Mouse (Mus musculus): ENCODE results near the gene Mtx3.

Gene Mtx3

DNA sequence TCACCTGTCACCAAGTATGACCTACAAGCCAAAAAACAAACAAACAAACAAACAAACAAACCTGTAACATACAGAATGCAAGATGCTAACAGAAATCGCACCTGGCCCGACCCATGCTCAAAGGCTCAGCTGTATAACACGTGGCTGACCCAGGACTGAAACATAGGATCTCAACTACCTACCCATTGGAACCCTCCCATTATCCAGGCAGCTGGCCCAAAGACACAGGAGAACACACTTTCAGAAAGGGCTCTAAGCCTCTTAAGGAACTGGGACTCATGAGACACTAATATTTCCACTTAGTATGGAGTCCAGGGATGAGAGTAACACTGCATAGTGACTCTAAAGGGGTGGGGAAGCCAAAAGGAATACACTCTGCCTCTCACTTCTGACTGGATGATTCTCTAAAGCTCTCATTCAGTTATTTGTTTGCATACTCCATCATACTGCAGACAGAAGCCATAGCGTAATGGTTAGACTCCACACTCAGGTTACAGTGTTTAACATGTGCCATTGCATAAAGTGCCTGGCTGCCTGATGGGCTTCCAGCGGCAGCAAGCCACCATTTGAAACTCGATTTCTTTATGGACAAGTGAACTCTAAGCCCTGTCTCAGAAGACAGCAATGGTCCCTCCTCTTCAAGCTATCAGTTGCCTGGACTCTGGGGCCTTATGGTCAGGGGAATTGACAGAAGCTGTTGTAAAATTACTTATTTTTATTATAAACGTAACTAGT, 38.6 kb downstream of the Mtx3 start:
- DNase-seq (ENCODE audit: extremely low read depth, low read depth, low spot score), result no peak

DNA sequence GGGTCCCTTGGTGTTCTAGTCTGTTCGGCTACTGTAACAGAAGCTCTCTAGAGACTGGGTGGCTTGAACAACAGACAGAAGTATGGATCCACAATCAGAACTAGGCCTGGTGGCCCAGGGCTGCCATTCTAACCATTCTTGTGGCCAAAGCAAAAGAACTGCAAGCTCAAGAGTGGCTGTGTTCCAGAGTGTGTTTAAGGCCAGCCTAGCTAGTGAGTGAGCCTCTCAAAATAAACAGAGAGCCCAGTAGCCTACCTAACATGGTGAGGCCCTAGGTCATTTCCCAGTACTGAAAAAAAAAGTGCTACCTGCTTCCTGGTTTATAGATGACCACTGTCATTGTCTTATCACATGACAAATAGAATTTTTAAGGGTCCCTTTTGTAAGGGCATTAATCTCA, 39.6 kb downstream of the Mtx3 start:
- DNase-seq (ENCODE audit: extremely low read depth, low read depth, low spot score), result no peak

DNA sequence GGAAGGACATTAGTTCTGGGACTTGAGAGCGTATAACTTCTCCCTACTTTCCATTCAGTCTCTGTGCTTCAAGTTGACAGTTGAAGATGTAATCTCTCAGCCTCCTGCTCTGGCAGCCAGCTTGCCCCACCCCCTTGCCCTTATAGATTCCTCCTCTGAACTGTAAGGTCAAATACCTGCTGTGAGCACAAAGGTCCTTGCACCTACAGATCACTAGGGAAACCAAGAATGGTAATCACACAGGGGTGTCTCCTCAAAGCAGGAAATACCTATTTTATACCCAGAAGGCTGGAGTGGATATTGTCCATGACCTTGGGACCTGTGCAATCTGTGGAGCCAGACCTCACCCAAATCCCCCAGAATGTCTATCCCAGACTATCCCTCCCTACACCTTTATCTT, 40.4 kb downstream of the Mtx3 start:
- no peak for DNase-seq (ENCODE audit: extremely low read depth, low read depth, low spot score)

DNA sequence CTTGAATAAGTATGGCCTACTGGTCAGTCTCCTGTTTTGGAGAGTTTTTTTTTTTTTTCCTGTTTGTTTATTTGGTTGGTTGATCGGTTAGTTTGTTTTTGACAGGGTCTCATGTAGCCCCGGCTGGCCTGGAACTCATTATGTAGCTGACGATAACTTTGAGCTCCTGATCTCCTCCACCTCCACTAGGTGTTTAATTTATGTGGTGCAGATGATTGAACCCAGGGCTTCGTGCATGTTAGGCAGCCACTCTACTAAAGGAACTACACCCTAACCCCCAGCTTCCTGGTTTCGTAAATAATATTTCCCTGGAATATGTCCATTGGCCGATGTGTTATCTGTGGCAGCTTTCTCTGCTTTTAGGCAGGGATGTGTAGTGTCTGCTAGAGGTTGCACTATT, 54.5 kb downstream of the Mtx3 start:
- no peak for DNase-seq (ENCODE audit: extremely low read depth, low read depth, low spot score)

DNA sequence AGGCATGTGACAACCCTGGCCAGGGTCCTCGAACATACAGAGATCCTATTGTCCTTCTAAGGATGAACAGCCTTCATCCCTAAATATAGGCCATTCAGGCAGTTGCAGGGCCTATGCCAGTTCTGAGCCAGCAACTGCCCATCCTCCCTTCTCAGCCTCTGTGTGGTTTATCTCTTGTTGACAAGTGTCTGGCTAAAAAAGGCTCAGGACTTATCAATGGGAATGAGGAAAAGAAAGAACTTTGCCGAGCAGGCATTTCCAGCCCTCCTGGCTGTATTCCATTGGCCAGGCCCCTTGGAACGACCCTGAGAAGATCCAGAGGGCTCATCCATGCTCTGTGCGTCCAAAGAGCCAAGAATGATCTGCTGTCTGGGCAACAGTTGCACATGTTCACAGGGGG, 58.7 kb downstream of the Mtx3 start:
- no peak for DNase-seq (ENCODE audit: extremely low read depth, low read depth, low spot score)

DNA sequence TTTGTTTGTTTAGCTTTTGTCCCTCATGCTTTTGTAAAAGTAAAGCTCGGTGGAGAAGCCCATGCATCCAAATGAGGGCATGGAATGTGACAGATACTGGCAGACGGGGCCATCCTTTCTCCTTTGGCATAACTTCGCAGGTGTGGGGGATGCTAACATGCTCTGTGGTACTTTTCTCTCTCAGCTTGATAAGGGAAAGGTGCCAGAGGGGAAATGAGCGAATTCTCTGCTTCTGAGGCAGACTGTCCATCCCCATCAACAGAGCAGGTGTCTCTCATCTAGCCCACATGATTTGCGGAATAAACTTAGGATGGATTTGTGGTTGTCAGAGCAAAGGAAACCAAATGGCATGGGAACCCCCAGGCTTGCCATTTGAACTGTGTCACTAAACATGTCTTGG, 61.4 kb downstream of the Mtx3 start:
- DNase-seq (ENCODE audit: extremely low read depth, low read depth, low spot score), result no peak

DNA sequence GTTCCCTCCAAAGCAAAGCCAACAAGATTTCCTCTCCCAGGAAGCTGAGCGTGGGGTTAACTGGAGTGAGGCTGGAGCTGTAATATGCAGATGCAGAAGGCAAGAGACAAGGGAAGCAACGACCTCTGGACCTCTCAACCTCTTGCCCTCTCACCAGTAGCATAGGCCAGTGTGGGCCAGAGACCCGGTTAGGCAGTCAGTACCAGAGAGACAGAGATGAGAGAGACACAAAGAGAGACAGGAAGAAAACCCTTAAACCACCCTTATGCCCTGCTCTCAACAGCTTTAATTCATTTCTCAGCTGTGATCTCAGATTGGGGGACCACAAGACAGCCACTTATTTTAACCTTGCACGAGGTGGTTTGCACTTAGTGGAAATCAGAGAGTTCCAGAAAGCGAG, 62.8 kb downstream of the Mtx3 start:
- no peak for DNase-seq (ENCODE audit: extremely low read depth, low read depth, low spot score)
